Mouse (Mus musculus) midbrain, embryonic 14.5 days (tissue): Measurements from ENCODE around the gene Myo1c. TPM values are rescaled to one million over a fixed set of nuclear protein-coding genes. Genes with fewer than 3 reads are reported as not detected.

Experiments used
- ATAC-seq: fragments of 200-750 bp; cut with Nextera tagmentation; 2 replicates; pipeline ENCODE4 v1.8.0; 2017; ENCODE audit warnings: moderate number of reproducible peaks, moderate library complexity; ENCODE audit not compliant: low FRiP score, low TSS enrichment
- DNase-seq: peaks from one replicate; pipeline ENCODE4 v3.0.0-alpha.2; 2015
- H3K27ac ChIP-seq: fragments of 300-500 bp; sonication (generic); replicated peaks from 2 replicates; pipeline ENCODE4 v1.5.1; 2014; ENCODE audit warnings: mild to moderate bottlenecking, low read depth, low read length, moderate library complexity
- H3K27me3 ChIP-seq: fragments of 300-500 bp; sonication (generic); 2 replicates; pipeline ENCODE4 v1.6.1; 2014; ENCODE audit warnings: low read length, control low read depth, mixed read lengths; ENCODE audit not compliant: control insufficient read depth, insufficient read depth
- H3K36me3 ChIP-seq: fragments of 300-500 bp; sonication (generic); 2 replicates; pipeline ENCODE4 v1.6.1; 2014; ENCODE audit warnings: low read length, control low read depth; ENCODE audit not compliant: control insufficient read depth, insufficient read depth
- H3K4me1 ChIP-seq: fragments of 300-500 bp; sonication (generic); 2 replicates; pipeline ENCODE4 v1.6.1; 2014; ENCODE audit warnings: mild to moderate bottlenecking, antibody characterized with exemption, low read length, control low read depth; ENCODE audit not compliant: control insufficient read depth, insufficient read depth
- H3K4me2 ChIP-seq: fragments of 300-500 bp; sonication (generic); 2 replicates; pipeline ENCODE4 v1.6.1; 2014; ENCODE audit warnings: mild to moderate bottlenecking, low read length, moderate library complexity
- H3K4me3 ChIP-seq: fragments of 300-500 bp; sonication (generic); replicated peaks from 2 replicates; pipeline ENCODE4 v1.5.1; 2014; ENCODE audit warnings: low read depth, low read length
- H3K9ac ChIP-seq: fragments of 300-500 bp; sonication (generic); replicated peaks from 2 replicates; pipeline ENCODE4 v1.6.1; 2014; ENCODE audit warnings: mild to moderate bottlenecking, low read length, moderate library complexity
- H3K9me3 ChIP-seq: fragments of 300-500 bp; sonication (generic); 2 replicates; pipeline ENCODE4 v1.6.1; 2016; ENCODE audit warnings: low read length, control low read depth, mixed read lengths; ENCODE audit not compliant: control insufficient read depth
- WGBS: fragments of 180-500 bp; shearing (Covaris S2); extraction: QIAGEN DNeasy Blood & Tissue Kit; methylation state at CpG from one replicate; pipeline ENCODE4 v1.1.7; 2014; 5-methylcytosine and 5-hydroxymethylcytosine counted together
- polyA plus RNA-seq: library from polyadenylated mRNA; unstranded; fragments of >200 nt; fragmentation: Nextera tagmentation; extraction: Ambion mirVana; gene quantifications from 2 replicates; pipeline ENCODE4 v1.2.1, GENCODE M21; 2014

Gene Myo1c
- polyA plus RNA-seq, 1 experiment from 2014 or later, result 5.2 TPM

GRCm38 (mm10) chr11:75621426-75621825 is 28.9 kb upstream of the Myo1c start:
- Histone ChIP-seq H3K4me1 (no peaks in the 10 kb centered on the region), H3K27me3 (no peaks in the 10 kb centered on the region), H3K27ac (no peak overlapping the region), H3K9me3 (no peaks in the 10 kb centered on the region), H3K4me3 (no peak overlapping the region), H3K9ac (no peak overlapping the region), H3K4me2 (no peak overlapping the region), H3K36me3 (peaks cover 78% of the 10 kb centered on the region)
- 91% methylated on average over 2 of the region's 2 CpGs for WGBS
- ATAC-seq (no peak), DNase-seq (no peak)

GRCm38 (mm10) chr11:75622588-75623329 is 27.5 kb upstream of the Myo1c start:
- Histone ChIP-seq H3K9ac (no peak overlapping the region), H3K36me3 (peaks cover 77% of the 10 kb centered on the region), H3K4me1 (no peaks in the 10 kb centered on the region), H3K4me2 (no peak overlapping the region), H3K27ac (no peak overlapping the region), H3K4me3 (no peak overlapping the region), H3K9me3 (no peaks in the 10 kb centered on the region), H3K27me3 (no peaks in the 10 kb centered on the region)
- ATAC-seq (no peak), DNase-seq (no peak)
- 91% methylated on average over 2 of the region's 2 CpGs for WGBS

GRCm38 (mm10) chr11:75624102-75624554 is 26.2 kb upstream of the Myo1c start:
- H3K27me3 ChIP-seq, result no peaks in the 10 kb centered on the region
- H3K4me2 ChIP-seq, result no peak overlapping the region
- H3K9ac ChIP-seq, result no peak overlapping the region
- no peaks in the 10 kb centered on the region for H3K4me1 ChIP-seq
- 84% methylated on average over 2 of the region's 2 CpGs for WGBS
- H3K4me3 ChIP-seq, result no peak overlapping the region
- no peak for DNase-seq
- H3K9me3 ChIP-seq, result no peaks in the 10 kb centered on the region
- peaks cover 83% of the 10 kb centered on the region for H3K36me3 ChIP-seq
- no peak overlapping the region for H3K27ac ChIP-seq
- no peak for ATAC-seq

- WGBS, result 94% methylated on average over 4 of the region's 4 CpGs
- no peak overlapping the region for H3K4me2 ChIP-seq
- H3K9ac ChIP-seq, result no peak overlapping the region
- peaks cover 4% of the 10 kb centered on the region; the same call in 1 of the 2 replicates for H3K4me1 ChIP-seq
- H3K36me3 ChIP-seq, result peaks cover 66% of the 10 kb centered on the region
- no peak overlapping the region for H3K4me3 ChIP-seq
- ATAC-seq, result no peak
- no peaks in the 10 kb centered on the region for H3K9me3 ChIP-seq
- H3K27ac ChIP-seq, result no peak overlapping the region
- H3K27me3 ChIP-seq, result no peaks in the 10 kb centered on the region
- no peak for DNase-seq
These were observed 24.5 kb upstream of the Myo1c start for GRCm38 (mm10) chr11:75625820-75626219.

GRCm38 (mm10) chr11:75630098-75630497 is 20.2 kb upstream of the Myo1c start:
- H3K4me2 ChIP-seq, result peak overlapping the region; percentile 88
- peak overlapping the region; percentile 69 for H3K4me3 ChIP-seq
- no peak for DNase-seq
- no peaks in the 10 kb centered on the region for H3K9me3 ChIP-seq
- no peaks in the 10 kb centered on the region for H3K27me3 ChIP-seq
- H3K27ac ChIP-seq, result peak overlapping the region; percentile 77
- no peak for ATAC-seq
- H3K9ac ChIP-seq, result peak overlapping the region; percentile 67
- WGBS, result 19% methylated on average over 5 of the region's 5 CpGs
- peaks cover 14% of the 10 kb centered on the region for H3K4me1 ChIP-seq
- H3K36me3 ChIP-seq, result peaks cover 42% of the 10 kb centered on the region

- DNase-seq (peak; percentile 98), ATAC-seq (peak; percentile 100)
- Histone ChIP-seq H3K4me3 (peak within 1 kb of the TSS; percentile 69), H3K27me3 (no peaks in the 10 kb centered on the region), H3K27ac (peak within 1 kb of the TSS; percentile 77), H3K4me2 (peak within 1 kb of the TSS; percentile 88), H3K9me3 (no peaks in the 10 kb centered on the region), H3K4me1 (peaks cover 14% of the 10 kb centered on the region), H3K9ac (peak within 1 kb of the TSS; percentile 67), H3K36me3 (peaks cover 40% of the 10 kb centered on the region)
- under 1% methylated on average over 53 of the region's 53 CpGs for WGBS
These were observed 19.6 kb upstream of the Myo1c start, which contains the start of gene Inpp5k for GRCm38 (mm10) chr11:75630645-75631229. Gene Inpp5k (plus strand): TSS chr11:75630988.

GRCm38 (mm10) chr11:75631561-75632225 is 18.6 kb upstream of the Myo1c start:
- Histone ChIP-seq H3K36me3 (peaks cover 40% of the 10 kb centered on the region), H3K4me1 (peaks cover 14% of the 10 kb centered on the region), H3K4me2 (peak overlapping the region; percentile 88), H3K9ac (peak overlapping the region; percentile 67), H3K4me3 (peak overlapping the region; percentile 69), H3K27me3 (no peaks in the 10 kb centered on the region), H3K9me3 (no peaks in the 10 kb centered on the region), H3K27ac (no peak overlapping the region)
- 8% methylated on average over 13 of the region's 13 CpGs for WGBS
- DNase-seq, result peak; percentile 52
- ATAC-seq, result no peak

- H3K36me3 ChIP-seq, result peaks cover 45% of the 10 kb centered on the region
- WGBS, result 93% methylated on average over 5 of the region's 5 CpGs
- H3K4me2 ChIP-seq, result no peak overlapping the region
- H3K9me3 ChIP-seq, result no peaks in the 10 kb centered on the region
- no peak overlapping the region for H3K27ac ChIP-seq
- H3K4me1 ChIP-seq, result peaks cover 14% of the 10 kb centered on the region
- ATAC-seq, result no peak
- DNase-seq, result no peak
- H3K9ac ChIP-seq, result no peak overlapping the region
- no peaks in the 10 kb centered on the region for H3K27me3 ChIP-seq
- no peak overlapping the region for H3K4me3 ChIP-seq
These were observed 17.4 kb upstream of the Myo1c start for GRCm38 (mm10) chr11:75632921-75633320.
